Mouse (Mus musculus): ENCODE results near the gene Mrfap1.

Gene Mrfap1

DNA sequence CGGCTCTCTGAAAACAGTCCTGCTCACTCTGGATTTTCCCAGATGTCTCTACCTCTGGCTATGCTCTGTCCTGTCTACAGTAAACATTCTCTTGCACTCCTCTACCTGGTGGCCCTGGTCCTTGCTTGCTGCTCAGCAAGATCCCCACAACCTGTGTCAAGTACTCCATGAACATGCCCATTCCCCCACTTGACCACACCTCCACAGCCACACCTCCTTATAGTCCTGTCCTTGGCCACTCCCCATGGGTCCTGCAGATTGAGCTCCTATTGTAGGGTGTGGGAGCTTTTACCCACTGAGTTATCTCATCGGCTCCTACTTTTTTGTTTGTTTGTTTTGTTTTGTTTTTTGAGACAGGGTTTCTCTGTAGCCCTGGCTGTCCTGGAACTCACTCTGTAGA is 17.7 kb downstream of the Mrfap1 start:
- no peak for DNase-seq

DNA sequence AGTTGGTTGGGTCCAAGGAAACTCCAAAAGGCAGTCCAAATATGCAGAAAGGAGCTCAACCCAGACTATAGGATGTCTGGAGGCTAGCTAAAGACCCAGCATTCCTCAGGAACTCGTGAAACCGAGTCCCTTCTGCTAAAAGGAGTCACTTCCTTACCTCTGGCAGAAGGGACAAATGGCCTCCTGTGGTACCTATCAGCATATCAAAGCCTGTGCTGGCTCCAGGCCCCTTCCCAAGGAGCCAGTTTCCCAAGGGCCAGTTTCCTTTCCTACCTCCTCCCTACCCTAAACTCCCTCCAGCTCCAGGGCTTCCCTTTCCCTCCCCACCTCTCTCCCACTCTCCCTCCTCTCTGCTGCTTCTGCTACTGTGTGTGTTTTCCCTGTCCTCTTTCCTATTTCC is 19.4 kb downstream of the Mrfap1 start:
- no peak for DNase-seq

DNA sequence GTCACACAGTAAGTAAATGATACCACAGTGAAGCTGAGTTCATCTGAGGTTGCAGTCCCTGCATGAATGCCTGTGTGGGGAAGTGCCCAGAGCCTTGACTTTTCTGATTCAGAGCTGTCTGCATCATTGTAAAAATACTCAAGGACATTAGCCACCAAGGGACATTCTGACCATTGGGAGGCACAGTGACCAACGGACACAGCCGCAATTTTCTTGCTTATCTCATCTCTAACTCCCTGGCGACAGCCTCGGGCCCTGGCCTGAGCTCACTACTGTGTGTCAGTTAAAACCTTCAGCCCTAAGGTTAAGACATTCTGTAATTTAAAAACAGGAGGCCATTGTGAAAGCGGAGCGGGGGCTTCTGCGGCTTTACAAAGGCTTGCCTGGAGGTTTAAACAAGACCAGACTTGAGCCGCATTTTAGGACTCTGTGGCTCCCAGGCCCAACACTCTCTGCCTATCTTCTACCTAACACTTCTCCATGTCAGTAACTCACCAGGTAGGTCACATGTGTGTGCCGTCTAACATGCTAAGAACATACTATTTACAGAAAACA is 20.5 kb downstream of the Mrfap1 start:
- DNase-seq: no peak

DNA sequence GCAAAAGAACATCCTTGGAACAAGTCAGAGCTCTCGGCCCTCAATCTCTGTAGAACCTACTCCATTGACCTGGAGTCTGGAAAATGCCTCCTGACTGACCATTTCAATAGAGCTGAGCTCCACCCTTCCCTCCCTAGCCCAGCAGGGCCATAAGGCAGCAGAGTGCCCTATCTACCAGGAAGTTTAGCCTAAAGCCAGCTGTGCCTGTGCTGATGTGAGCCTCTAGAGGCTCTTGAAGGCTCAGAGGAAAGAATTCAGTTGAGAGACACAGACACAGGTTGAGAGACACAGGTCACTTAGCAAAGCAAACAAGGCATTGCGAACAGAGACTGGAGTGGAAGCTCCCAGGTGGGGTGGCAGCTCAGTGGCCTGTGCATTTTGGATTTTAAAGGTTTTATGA is 21.3 kb downstream of the Mrfap1 start:
- DNase-seq: no peak

DNA sequence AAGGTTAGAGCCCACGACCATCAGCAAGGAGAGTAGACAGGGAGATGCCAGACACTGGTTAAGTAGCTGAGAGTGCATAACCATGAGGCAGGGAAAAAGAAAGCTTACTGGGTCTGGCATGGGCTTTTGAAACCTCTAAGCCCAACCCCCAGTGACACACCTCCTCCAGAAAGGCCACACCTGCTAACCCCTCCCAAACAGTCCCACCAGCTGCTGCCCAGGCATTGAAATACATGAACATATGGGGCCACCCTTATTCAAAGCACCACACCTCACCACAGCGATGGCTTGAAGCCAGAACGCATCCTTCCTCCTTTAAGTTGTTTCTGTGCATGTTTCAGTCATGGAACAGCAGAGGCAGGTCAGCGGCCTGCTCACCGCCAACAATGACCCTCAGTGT is 24.0 kb downstream of the Mrfap1 start:
- DNase-seq: no peak

DNA sequence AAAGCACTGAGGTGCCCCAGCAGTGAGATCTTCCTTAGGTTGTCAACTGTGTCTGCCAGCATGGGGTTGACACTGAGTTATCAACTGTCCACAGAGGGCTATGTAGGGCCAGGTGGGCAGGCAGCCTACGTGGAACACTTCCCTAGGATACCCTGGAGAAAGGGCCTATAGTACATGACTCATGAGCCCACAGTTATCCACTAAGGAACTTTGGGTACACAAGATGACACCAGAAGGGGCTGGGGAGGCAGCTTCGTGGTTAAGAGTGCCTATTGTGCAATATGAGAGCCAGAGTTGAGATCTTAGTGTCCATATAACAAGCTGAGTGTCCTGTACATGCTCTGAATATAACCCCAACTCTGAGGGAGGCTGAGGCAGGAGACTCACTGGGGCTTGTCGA is 27.0 kb downstream of the Mrfap1 start:
- DNase-seq: no peak

DNA sequence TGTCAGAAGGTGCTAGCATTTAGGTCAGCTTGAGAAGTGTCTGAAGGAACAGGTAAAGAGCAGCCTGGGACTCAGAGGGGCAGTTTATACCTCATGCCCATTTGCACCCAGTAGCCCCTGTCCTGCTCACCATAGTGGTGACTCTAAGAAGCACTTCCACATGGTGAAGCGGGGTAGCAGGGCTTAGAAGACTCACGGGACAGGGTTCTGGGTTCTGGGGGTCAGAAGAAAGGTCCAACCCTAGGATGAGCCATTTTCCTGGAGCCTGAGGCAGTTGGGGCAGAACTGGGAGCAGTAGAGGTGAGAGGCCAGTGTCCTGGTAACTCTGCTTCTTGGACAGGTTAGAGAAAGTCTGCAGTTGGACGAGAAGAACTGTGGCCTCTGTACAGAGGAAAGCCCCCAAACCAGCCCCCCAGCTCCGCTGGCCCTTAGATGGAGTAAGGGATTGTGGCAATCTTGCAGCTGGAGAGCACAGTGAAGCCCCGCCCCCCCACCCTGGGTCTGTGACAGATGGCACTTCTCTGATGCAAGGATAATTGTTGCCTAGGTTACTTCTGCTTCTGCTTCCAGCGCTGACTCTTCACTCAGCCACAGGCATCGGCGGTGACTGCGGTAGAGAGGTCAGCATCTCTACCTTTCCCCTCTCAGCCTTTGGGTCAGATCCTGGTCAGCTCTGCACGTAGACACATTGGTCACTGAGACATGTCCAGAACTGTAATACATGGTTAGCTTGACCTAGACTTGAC is 29.4 kb downstream of the Mrfap1 start:
- no peak for DNase-seq

DNA sequence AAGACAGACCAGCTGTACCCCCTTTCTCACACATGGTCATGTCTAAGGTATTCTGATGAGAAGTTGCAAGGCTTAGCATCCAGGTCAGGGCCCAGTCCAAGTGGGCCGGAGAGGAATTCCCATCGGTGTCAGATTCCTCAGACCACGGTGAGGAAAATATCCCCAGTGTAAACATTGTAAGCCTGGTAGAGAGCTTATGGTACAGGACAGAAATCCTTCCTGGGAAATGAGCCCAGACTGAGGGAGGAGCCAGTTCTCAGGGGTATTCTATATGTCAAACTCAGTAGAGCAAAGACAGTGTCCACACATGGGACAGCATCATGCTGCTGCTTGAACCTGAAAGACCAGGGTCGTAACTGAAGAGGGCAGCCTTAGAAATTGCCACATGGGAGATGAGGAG is 36.7 kb downstream of the Mrfap1 start:
- DNase-seq: no peak

DNA sequence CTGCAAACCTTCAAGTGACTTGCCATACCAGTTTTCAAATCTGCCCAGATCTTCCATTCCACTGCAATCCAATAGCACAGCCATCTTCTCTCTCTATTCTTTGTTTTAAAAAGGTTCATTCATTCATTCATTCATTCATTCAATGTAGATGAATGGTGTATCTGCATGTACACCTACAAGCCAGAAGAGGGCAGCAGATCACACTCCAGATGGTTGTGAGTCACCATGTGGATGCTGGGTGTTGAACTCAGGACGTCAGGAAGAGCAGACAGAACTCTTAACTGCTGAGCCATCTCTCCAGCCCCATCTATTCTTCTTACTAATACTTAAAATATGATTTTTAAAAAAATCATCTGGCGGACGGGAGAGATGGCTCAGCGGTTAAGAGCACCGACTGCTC is 39.5 kb downstream of the Mrfap1 start:
- no peak for DNase-seq

DNA sequence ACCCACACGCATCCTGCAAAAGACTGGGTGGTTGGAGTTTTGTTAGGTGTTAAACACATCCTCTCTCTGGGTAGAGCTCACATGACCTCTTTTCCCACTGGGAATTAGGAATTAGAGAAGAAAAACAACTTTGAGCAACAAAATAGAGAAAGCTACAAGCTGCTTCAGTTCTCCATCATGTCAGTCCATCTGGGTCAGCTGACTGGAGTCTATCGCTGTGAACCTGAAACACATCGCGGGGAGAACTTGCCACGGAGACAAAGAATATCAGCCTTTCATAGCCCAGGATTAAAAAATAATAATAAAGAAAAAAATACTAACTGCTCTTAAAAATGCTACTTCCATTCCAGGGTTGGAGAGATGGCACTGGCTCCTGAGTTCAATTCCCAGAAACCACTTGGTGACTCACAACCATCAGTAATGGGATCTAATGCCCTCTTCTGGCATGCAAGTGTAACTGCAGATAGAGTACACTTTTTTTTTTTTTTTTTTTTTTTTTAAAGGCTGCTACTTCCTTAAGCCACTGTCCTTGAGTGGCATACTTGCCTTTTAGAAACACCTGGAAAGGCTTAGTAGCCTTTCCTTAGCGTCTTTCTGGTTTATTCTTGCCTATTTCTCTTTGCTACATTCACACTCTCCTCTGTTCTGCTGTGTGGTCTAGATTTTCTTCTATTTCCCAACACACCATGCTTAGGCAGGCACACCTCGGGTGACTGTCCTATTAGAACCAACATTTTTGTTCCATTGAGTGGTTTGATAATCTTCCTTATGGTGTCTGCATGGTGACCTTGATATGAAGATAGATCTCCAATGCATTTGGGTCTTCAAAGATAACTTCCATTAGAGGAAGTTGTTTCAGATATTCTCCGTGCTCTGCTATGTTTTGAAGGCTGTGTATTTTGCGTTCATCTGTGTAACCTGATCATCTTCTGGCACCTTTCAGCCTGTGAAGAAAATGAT is 46.2 kb downstream of the Mrfap1 start:
- no peak for DNase-seq

DNA sequence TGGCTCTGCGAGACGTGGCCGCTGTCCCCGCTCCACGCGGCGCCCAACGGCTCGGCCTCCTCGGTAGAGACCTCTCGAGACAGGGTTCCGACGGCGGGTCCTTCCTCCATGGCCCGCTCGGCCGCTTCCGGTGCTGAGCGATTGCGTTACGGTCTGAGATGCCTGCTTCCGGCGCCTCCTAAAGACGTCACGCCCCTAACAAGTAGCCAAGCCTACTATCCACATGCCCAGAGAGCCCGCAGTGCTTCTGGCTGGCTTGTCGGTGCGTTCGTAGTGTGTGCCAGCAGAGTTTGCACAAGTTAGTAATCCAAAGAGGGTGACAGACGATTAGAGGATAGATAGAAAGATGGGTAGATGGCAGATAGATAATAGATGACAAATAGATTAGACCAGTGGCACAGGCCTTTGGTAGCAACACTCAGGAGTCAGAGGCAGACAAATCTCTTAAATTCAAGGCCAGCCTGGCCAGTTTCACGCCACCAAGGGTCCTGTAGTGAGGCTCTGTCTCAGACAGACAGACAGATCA is 48.0 kb downstream of the Mrfap1 start, which contains the start of gene Bloc1s4:
Gene Bloc1s4 (minus strand): TSS at position 115 of the 526 bp plus-strand sequence.
- peak; percentile 96 for DNase-seq

DNA sequence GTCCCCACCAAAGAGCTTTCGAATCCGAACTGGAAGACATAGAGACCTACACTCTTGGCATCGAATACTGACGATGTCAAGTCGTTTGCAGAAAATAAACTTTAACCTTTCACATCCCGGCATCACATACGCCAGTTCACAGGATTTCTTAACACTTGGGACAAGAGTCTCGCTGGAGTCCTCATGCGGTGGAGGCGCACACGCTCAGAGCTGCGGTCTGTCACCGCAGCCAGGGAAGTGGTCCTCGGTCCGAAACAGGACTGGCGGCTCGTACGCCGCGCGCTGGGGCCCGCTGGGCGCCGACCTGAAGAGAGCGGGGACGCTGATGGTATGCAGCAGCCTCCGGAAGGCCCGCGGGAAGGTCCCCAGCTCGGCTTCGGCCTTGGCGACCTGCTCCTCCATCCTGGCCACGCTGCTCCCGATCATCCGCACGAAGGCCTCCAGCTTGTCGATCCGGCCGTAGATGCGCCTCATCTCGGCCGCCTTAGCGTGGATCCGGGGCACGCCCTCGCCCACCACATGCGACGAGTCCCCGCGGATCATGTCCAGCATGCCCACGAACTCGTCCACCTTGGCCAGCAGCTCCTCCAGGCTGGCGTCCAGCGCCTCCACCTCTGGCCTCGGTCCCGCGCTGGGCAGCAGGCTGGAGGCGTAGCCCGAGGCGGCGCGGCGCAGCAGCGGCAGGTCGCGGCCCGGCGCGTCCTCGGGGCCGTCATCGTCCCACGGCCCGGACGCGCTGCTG is 48.6 kb downstream of the Mrfap1 start:
- DNase-seq: peak; percentile 41

DNA sequence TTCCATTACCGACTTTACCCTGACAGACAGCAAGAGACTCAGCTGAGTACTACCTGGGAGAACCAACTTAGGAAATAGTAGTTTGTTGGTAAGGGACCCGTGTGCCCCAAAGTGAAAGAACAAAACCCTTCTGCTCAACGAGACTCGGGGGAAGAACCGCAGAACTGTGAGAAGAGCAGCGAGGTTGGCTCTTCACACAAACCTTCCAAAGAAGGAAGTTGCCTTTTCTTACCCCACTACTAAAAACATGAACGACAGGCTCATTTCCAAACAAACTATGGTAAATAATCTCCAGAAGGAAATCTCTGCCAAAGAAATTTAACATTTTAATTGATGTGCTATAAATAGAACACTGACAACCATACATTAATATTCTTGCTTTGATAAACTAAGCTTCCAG is 49.5 kb downstream of the Mrfap1 start:
- DNase-seq: no peak
